Mouse (Mus musculus) left cerebral cortex, adult 9 months (tissue): ENCODE data around the gene Shank2.

Experiments used
- DNase-seq, 2 experiments: peaks; one replicate each; pipeline ENCODE4 v3.0.0; 2022; ENCODE audit warnings: low spot score in 2 of 2

Gene Shank2

GRCm38 (mm10) chr7:144417644-144418343, 416.1 kb downstream of the Shank2 start:
- peak; percentile 90 to 93 for DNase-seq

- no peak for DNase-seq
Observed at GRCm38 (mm10) chr7:144420552-144420951, 418.8 kb downstream of the Shank2 start.

GRCm38 (mm10) chr7:144421478-144421877, 419.8 kb downstream of the Shank2 start:
- no peak for DNase-seq

- peak in 1 of 2 experiments; percentile 62 for DNase-seq
Observed at GRCm38 (mm10) chr7:144425953-144426352, 424.2 kb downstream of the Shank2 start.

GRCm38 (mm10) chr7:144426594-144426993, 424.9 kb downstream of the Shank2 start:
- DNase-seq, result no peak

GRCm38 (mm10) chr7:144427460-144427859, 425.7 kb downstream of the Shank2 start:
- DNase-seq, result no peak

GRCm38 (mm10) chr7:144432920-144433319, 431.2 kb downstream of the Shank2 start:
- no peak for DNase-seq

- DNase-seq, result no peak
Observed at GRCm38 (mm10) chr7:144438811-144439210, 437.1 kb downstream of the Shank2 start.

- DNase-seq, result no peak
Observed at GRCm38 (mm10) chr7:144441466-144441865, 439.7 kb downstream of the Shank2 start.

GRCm38 (mm10) chr7:144441976-144442375, 440.2 kb downstream of the Shank2 start:
- DNase-seq, result no peak

GRCm38 (mm10) chr7:144444788-144445187, 443.1 kb downstream of the Shank2 start:
- DNase-seq, result no peak

GRCm38 (mm10) chr7:144447146-144447545, 445.4 kb downstream of the Shank2 start:
- no peak for DNase-seq

GRCm38 (mm10) chr7:144448186-144448585, 446.5 kb downstream of the Shank2 start:
- no peak for DNase-seq

GRCm38 (mm10) chr7:144449637-144450570, 448.2 kb downstream of the Shank2 start:
- DNase-seq, result peak in 1 of 2 experiments; percentile 79

- no peak for DNase-seq
Observed at GRCm38 (mm10) chr7:144450661-144451060, 448.9 kb downstream of the Shank2 start.

GRCm38 (mm10) chr7:144458881-144459280, 457.2 kb downstream of the Shank2 start:
- DNase-seq, result no peak

- DNase-seq, result no peak
Observed at GRCm38 (mm10) chr7:144461246-144461902, 459.6 kb downstream of the Shank2 start.

GRCm38 (mm10) chr7:144462577-144462976, 460.8 kb downstream of the Shank2 start:
- no peak for DNase-seq

GRCm38 (mm10) chr7:144468741-144469140, 467.0 kb downstream of the Shank2 start:
- DNase-seq, result no peak

GRCm38 (mm10) chr7:144469181-144469641, 467.5 kb downstream of the Shank2 start:
- DNase-seq, result no peak

GRCm38 (mm10) chr7:144469908-144470544, 468.3 kb downstream of the Shank2 start:
- no peak for DNase-seq
